Mouse (Mus musculus): ENCODE measurements around the gene Pxdc1. TPM values are rescaled to one million over a fixed set of nuclear protein-coding genes. Genes with fewer than 3 reads are reported as not detected.
A peak's percentile ranks its signal among the peaks of the same experiment; 100 is the strongest.

Pxdc1 gene
- polyA plus RNA-seq, 1 experiment from 2014 or later = 8.7 TPM

- Histone ChIP-seq H3K4me1 (ENCODE audit: control insufficient read depth, insufficient read depth, low read length) (0 out of 2 replicates have a peak, but pooled peaks cover 14% of the 10 kb centered on the region), H3K9me3 (ENCODE audit: control insufficient read depth, low read length) (no peaks in the 10 kb centered on the region), H3K27ac (ENCODE audit: low read depth, low read length) (no peak overlapping the region), H3K36me3 (ENCODE audit: control insufficient read depth, insufficient read depth, low read length) (no peaks in the 10 kb centered on the region), H3K27me3 (ENCODE audit: control insufficient read depth, insufficient read depth, low read length) (peaks cover 7% of the 10 kb centered on the region), H3K4me3 (ENCODE audit: low read depth, low read length) (peak overlapping the region; percentile 42), H3K4me2 (ENCODE audit: low read depth, low read length) (peak overlapping the region; percentile 96), H3K9ac (replicated peaks; ENCODE audit: low read depth, low read length) (peak overlapping the region; percentile 59)
- ATAC-seq (ENCODE audit: low read depth) = peak; percentile 70
- under 1% methylated on average over 102 of the region's 105 CpGs for WGBS
Measured at GRCm38 (mm10) chr13:34652353-34653241, 689 bp downstream of the Pxdc1 start.

GRCm38 (mm10) chr13:34652016-34652352, 1.3 kb downstream of the Pxdc1 start:
- Histone ChIP-seq H3K36me3 (ENCODE audit: control insufficient read depth, insufficient read depth, low read length) (no peaks in the 10 kb centered on the region), H3K4me3 (ENCODE audit: low read depth, low read length) (peak overlapping the region; percentile 42), H3K4me2 (ENCODE audit: low read depth, low read length) (peak overlapping the region; percentile 96), H3K9ac (replicated peaks; ENCODE audit: low read depth, low read length) (peak overlapping the region; percentile 59), H3K4me1 (ENCODE audit: control insufficient read depth, insufficient read depth, low read length) (0 out of 2 replicates have a peak, but pooled peaks cover 14% of the 10 kb centered on the region), H3K9me3 (ENCODE audit: control insufficient read depth, low read length) (no peaks in the 10 kb centered on the region), H3K27ac (ENCODE audit: low read depth, low read length) (no peak overlapping the region), H3K27me3 (ENCODE audit: control insufficient read depth, insufficient read depth, low read length) (peaks cover 7% of the 10 kb centered on the region)
- peak; percentile 57 for ATAC-seq (ENCODE audit: low read depth)
- WGBS = under 1% methylated on average over 32 of the region's 35 CpGs

DNA sequence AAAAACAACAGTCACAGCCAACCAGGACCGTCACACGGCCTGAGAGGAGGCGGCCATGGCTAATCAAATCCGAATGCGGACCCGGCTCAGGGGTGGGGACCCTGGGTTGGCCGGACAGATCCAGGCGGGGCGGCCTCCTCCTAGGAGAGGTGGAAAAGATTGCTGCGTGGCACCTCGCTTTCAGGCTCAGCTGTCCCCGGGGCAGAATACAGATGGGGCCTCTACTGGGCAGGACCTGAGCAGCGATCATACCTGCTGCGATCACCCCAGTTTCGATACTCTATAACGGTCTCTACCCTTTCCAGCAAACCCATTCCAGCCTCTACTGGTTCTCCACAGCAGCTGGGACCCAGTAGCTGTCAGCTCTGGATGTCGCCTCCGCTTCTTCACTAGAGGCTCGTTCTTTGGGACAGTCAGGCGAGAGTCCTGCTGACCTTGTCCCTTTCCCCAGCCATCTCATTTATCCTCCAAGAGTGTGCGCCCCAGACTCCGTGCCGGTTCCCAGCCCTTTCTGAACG, 1.8 kb downstream of the Pxdc1 start:
- H3K36me3 ChIP-seq (ENCODE audit: control insufficient read depth, insufficient read depth, low read length) = no peaks in the 10 kb centered on the region
- H3K4me3 ChIP-seq (ENCODE audit: low read depth, low read length) = peak overlapping the region; percentile 42
- no peaks in the 10 kb centered on the region for H3K9me3 ChIP-seq (ENCODE audit: control insufficient read depth, low read length)
- H3K4me2 ChIP-seq (ENCODE audit: low read depth, low read length) = peak overlapping the region; percentile 96
- 0 out of 2 replicates have a peak, but pooled peaks cover 14% of the 10 kb centered on the region for H3K4me1 ChIP-seq (ENCODE audit: control insufficient read depth, insufficient read depth, low read length)
- WGBS = 3% methylated on average over 24 of the region's 24 CpGs
- no peak for ATAC-seq (ENCODE audit: low read depth)
- H3K27me3 ChIP-seq (ENCODE audit: control insufficient read depth, insufficient read depth, low read length) = peaks cover 7% of the 10 kb centered on the region
- peak overlapping the region; percentile 59; the same call in 1 of the 2 replicates for H3K9ac ChIP-seq (replicated peaks; ENCODE audit: low read depth, low read length)
- no peak overlapping the region for H3K27ac ChIP-seq (ENCODE audit: low read depth, low read length)

DNA sequence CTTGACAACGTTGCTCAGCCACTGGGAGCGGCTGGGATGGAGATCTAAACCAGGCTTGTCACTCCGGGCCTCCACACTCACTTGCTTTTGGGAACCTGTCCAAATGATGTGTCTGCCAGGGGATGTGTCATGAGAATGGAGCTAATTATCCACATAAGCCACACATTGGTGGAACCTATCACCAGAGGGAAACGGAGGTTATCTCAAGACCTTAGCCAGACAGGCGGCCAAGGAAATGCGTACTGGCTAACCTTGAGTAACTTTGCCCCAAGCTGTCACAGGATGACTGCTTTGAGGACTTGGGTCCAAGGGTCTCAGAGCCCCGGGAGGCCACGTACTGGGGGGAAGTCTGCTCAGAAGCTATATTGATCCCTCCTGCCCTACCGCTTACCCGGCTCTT, 2.3 kb downstream of the Pxdc1 start:
- no peak for ATAC-seq (ENCODE audit: low read depth)
- H3K9me3 ChIP-seq (ENCODE audit: control insufficient read depth, low read length) = no peaks in the 10 kb centered on the region
- no peak overlapping the region for H3K27ac ChIP-seq (ENCODE audit: low read depth, low read length)
- H3K27me3 ChIP-seq (ENCODE audit: control insufficient read depth, insufficient read depth, low read length) = peaks cover 7% of the 10 kb centered on the region
- no peaks in the 10 kb centered on the region for H3K36me3 ChIP-seq (ENCODE audit: control insufficient read depth, insufficient read depth, low read length)
- H3K4me2 ChIP-seq (ENCODE audit: low read depth, low read length) = peak overlapping the region; percentile 96
- H3K4me1 ChIP-seq (ENCODE audit: control insufficient read depth, insufficient read depth, low read length) = 0 out of 2 replicates have a peak, but pooled peaks cover 14% of the 10 kb centered on the region
- H3K4me3 ChIP-seq (ENCODE audit: low read depth, low read length) = peak overlapping the region; percentile 42
- H3K9ac ChIP-seq (replicated peaks; ENCODE audit: low read depth, low read length) = no peak overlapping the region
- WGBS = 32% methylated on average over 10 of the region's 10 CpGs

GRCm38 (mm10) chr13:34650371-34650770, 2.9 kb downstream of the Pxdc1 start:
- Histone ChIP-seq H3K9me3 (ENCODE audit: control insufficient read depth, low read length) (no peaks in the 10 kb centered on the region), H3K4me1 (ENCODE audit: control insufficient read depth, insufficient read depth, low read length) (0 out of 2 replicates have a peak, but pooled peaks cover 14% of the 10 kb centered on the region), H3K36me3 (ENCODE audit: control insufficient read depth, insufficient read depth, low read length) (no peaks in the 10 kb centered on the region), H3K4me3 (ENCODE audit: low read depth, low read length) (no peak overlapping the region), H3K4me2 (ENCODE audit: low read depth, low read length) (peak overlapping the region; percentile 96; the same call in 1 of the 2 replicates), H3K27me3 (ENCODE audit: control insufficient read depth, insufficient read depth, low read length) (peaks cover 7% of the 10 kb centered on the region), H3K27ac (ENCODE audit: low read depth, low read length) (no peak overlapping the region), H3K9ac (replicated peaks; ENCODE audit: low read depth, low read length) (no peak overlapping the region)
- 63% methylated on average over 6 of the region's 6 CpGs for WGBS
- ATAC-seq (ENCODE audit: low read depth) = no peak

DNA sequence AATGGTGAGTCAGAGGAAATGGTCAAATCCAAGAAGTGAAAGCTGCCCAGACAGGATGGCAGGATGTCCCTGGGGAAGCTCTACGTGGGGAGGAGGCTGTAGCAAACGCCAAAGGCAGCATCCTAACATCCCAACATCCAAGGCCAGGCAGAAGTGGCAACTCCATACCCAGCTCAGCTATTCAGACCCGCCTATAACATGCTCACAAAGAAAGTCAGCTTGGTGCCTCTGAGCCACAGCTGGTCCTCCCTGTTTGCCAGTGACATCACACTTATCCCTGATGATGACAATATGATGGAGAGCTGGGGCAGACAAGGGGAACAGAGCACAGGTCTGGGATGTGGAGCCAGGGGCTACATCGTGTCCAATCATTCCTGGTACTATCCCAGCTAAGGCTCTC, 5.5 kb downstream of the Pxdc1 start:
- H3K36me3 ChIP-seq (ENCODE audit: control insufficient read depth, insufficient read depth, low read length) = no peaks in the 10 kb centered on the region
- ATAC-seq (ENCODE audit: low read depth) = no peak
- H3K4me2 ChIP-seq (ENCODE audit: low read depth, low read length) = no peak overlapping the region
- 0 out of 2 replicates have a peak, but pooled peaks cover 12% of the 10 kb centered on the region for H3K4me1 ChIP-seq (ENCODE audit: control insufficient read depth, insufficient read depth, low read length)
- no peak overlapping the region for H3K4me3 ChIP-seq (ENCODE audit: low read depth, low read length)
- H3K27me3 ChIP-seq (ENCODE audit: control insufficient read depth, insufficient read depth, low read length) = peaks cover 4% of the 10 kb centered on the region
- no peaks in the 10 kb centered on the region for H3K9me3 ChIP-seq (ENCODE audit: control insufficient read depth, low read length)
- no peak overlapping the region for H3K27ac ChIP-seq (ENCODE audit: low read depth, low read length)
- H3K9ac ChIP-seq (replicated peaks; ENCODE audit: low read depth, low read length) = no peak overlapping the region
- WGBS = 68% methylated on average over 4 of the region's 4 CpGs

DNA sequence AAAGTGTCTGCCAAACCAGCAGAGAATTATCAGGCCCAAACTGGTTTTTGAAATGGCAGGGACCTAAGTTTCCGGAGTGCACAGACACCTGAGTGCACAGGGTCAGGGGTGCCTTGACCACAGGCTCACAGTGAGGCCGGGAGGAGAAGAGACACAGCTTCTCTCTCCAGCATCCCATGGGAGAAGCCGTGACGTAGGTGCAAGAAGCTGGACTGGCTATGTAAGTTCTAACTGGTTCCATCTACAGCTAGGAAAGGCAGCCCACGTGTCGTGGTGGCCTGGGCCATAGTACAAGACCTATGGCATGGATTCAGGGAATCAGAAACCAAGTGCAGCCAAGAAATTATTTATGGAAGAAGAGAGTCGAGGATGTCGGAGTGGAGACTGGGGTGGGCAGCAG, 6.1 kb downstream of the Pxdc1 start:
- 83% methylated on average over 8 of the region's 8 CpGs for WGBS
- H3K27me3 ChIP-seq (ENCODE audit: control insufficient read depth, insufficient read depth, low read length) = peaks cover 4% of the 10 kb centered on the region
- H3K9me3 ChIP-seq (ENCODE audit: control insufficient read depth, low read length) = no peaks in the 10 kb centered on the region
- H3K27ac ChIP-seq (ENCODE audit: low read depth, low read length) = no peak overlapping the region
- no peak overlapping the region for H3K4me3 ChIP-seq (ENCODE audit: low read depth, low read length)
- 0 out of 2 replicates have a peak, but pooled peaks cover 7% of the 10 kb centered on the region for H3K4me1 ChIP-seq (ENCODE audit: control insufficient read depth, insufficient read depth, low read length)
- ATAC-seq (ENCODE audit: low read depth) = no peak
- no peaks in the 10 kb centered on the region for H3K36me3 ChIP-seq (ENCODE audit: control insufficient read depth, insufficient read depth, low read length)
- no peak overlapping the region for H3K4me2 ChIP-seq (ENCODE audit: low read depth, low read length)
- no peak overlapping the region for H3K9ac ChIP-seq (replicated peaks; ENCODE audit: low read depth, low read length)

DNA sequence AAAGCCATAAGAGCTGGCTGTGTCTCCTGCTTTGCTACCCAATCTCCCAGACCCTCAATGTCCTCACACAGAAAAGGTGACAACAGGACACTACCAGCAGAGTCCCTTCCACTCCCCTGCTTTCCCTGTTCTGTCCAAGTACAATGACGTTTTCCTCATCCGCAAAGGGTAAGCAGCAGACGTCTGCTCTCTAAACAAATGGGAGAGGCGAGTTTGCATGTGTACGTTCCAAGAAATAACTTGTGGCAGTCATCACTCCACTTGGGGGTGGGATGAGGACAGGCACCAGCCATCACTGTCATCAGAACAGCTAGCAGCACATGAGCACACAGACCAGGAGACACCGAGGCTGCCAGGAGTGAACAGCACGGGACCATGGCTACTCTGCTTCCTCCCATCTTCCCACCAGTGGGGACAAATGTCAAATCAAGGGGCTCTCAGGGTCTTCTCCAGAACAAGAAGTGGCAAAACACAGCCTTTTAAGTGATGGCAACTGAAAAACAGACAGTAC, 7.0 kb downstream of the Pxdc1 start:
- no peak for ATAC-seq (ENCODE audit: low read depth)
- Histone ChIP-seq H3K27me3 (ENCODE audit: control insufficient read depth, insufficient read depth, low read length) (no peaks in the 10 kb centered on the region), H3K4me2 (ENCODE audit: low read depth, low read length) (no peak overlapping the region), H3K36me3 (ENCODE audit: control insufficient read depth, insufficient read depth, low read length) (no peaks in the 10 kb centered on the region), H3K9me3 (ENCODE audit: control insufficient read depth, low read length) (no peaks in the 10 kb centered on the region), H3K4me3 (ENCODE audit: low read depth, low read length) (no peak overlapping the region), H3K4me1 (ENCODE audit: control insufficient read depth, insufficient read depth, low read length) (no peaks in the 10 kb centered on the region), H3K27ac (ENCODE audit: low read depth, low read length) (no peak overlapping the region), H3K9ac (replicated peaks; ENCODE audit: low read depth, low read length) (no peak overlapping the region)
- WGBS = 74% methylated on average over 7 of the region's 7 CpGs

DNA sequence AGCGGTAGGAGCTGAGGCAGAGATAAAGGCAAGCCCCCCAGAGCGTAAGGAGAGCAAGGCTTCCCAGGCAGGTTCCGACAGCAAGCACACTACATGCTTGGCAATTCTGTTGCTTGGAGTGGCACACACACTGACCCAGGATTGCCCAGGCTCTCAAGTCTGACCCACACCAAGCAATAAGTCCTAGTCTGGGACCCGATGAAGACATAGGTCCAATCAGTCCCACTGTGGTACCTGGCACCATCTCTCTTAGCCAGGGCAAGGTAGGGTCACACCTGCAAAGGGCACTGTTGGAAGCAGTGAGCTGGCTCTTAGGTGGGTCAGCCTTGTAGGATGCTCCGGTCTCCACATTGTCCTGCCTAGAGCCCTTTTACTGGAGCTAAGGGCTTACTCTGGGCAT, 7.8 kb downstream of the Pxdc1 start:
- ATAC-seq (ENCODE audit: low read depth) = no peak
- no peak overlapping the region for H3K27ac ChIP-seq (ENCODE audit: low read depth, low read length)
- H3K9me3 ChIP-seq (ENCODE audit: control insufficient read depth, low read length) = no peaks in the 10 kb centered on the region
- no peak overlapping the region for H3K4me3 ChIP-seq (ENCODE audit: low read depth, low read length)
- no peak overlapping the region for H3K9ac ChIP-seq (replicated peaks; ENCODE audit: low read depth, low read length)
- H3K36me3 ChIP-seq (ENCODE audit: control insufficient read depth, insufficient read depth, low read length) = no peaks in the 10 kb centered on the region
- no peaks in the 10 kb centered on the region for H3K27me3 ChIP-seq (ENCODE audit: control insufficient read depth, insufficient read depth, low read length)
- H3K4me2 ChIP-seq (ENCODE audit: low read depth, low read length) = no peak overlapping the region
- H3K4me1 ChIP-seq (ENCODE audit: control insufficient read depth, insufficient read depth, low read length) = no peaks in the 10 kb centered on the region
- WGBS = 91% methylated on average over 5 of the region's 5 CpGs

Data from neural tube, embryonic 14.5 days (tissue).